Mouse (Mus musculus): ENCODE measurements around the gene Rcan3. TPM values are rescaled to one million over a fixed set of nuclear protein-coding genes. Genes with fewer than 3 reads are reported as not detected.

Gene Rcan3
- total and polyA plus RNA-seq, 3 experiments: 7.8 to 7.9 TPM; not detected in 1

GRCm38 (mm10) chr4:135394666-135395065, 39.0 kb downstream of the Rcan3 start:
- H3K27me3 ChIP-seq (ENCODE audit: control insufficient read depth in 1 of 2, insufficient read depth in 2 of 2, low read length in 2 of 2): no peaks in the 10 kb centered on the region

GRCm38 (mm10) chr4:135393381-135393780, 40.3 kb downstream of the Rcan3 start:
- Histone ChIP-seq H3K9me3 (replicated peaks; ENCODE audit: insufficient read depth, low read length) (no peaks in the 10 kb centered on the region), H3K27ac (ENCODE audit: control insufficient read depth, low read depth, low read length) (no peak overlapping the region), H3K27me3 (ENCODE audit: control insufficient read depth in 1 of 2, insufficient read depth in 2 of 2, low read length in 2 of 2) (no peaks in the 10 kb centered on the region), H3K79me2 (ENCODE audit: control insufficient read depth, insufficient read depth, low read length, poor library complexity) (no peaks in the 10 kb centered on the region), H3K36me3 (ENCODE audit: control insufficient read depth in 1 of 2, insufficient read depth in 2 of 2, low read length in 2 of 2) (no peaks in the 10 kb centered on the region; a peak in 1 of 4 replicates), H3K9ac (ENCODE audit: control insufficient read depth, low read depth, low read length, poor library complexity, severe bottlenecking) (no peak overlapping the region), H3K4me1 (ENCODE audit: control insufficient read depth in 1 of 2, insufficient read depth in 2 of 2, low read length in 2 of 2) (peaks cover 0 to 2% of the 10 kb centered on the region in 2 experiments; a peak in 1 of 4 replicates), H3K4me3 (ENCODE audit: control insufficient read depth in 1 of 2, insufficient read depth in 1 of 2, low read depth in 2 of 2, low read length in 2 of 2) (no peak overlapping the region)
- TF ChIP-seq CHD1 (IDR thresholded peaks at IDR 0.05; ENCODE audit: low read depth, low read length): no peak
- TF ChIP-seq HCFC1 (IDR thresholded peaks at IDR 0.05; ENCODE audit: low read depth, low read length): no peak
- TF ChIP-seq E2F4 (IDR thresholded peaks at IDR 0.05; ENCODE audit: borderline replicate concordance, low read depth, low read length): no peak
- no peak for TF ChIP-seq UBTF (IDR thresholded peaks at IDR 0.05; ENCODE audit: borderline replicate concordance, insufficient read depth, low read depth, low read length)
- no peak for TF ChIP-seq ZNF384 (IDR thresholded peaks at IDR 0.05; ENCODE audit: low read depth, low read length)
- no peak for TF ChIP-seq ZMIZ1 (IDR thresholded peaks at IDR 0.05; ENCODE audit: low read depth, low read length)
- TF ChIP-seq MXI1 (IDR thresholded peaks at IDR 0.05; ENCODE audit: low read depth, low read length): no peak
- no peak for TF ChIP-seq MAFK (IDR thresholded peaks at IDR 0.05; ENCODE audit: borderline replicate concordance, low read depth, low read length)
- TF ChIP-seq TBP (IDR thresholded peaks at IDR 0.05; ENCODE audit: low read depth, low read length): no peak
- TF ChIP-seq MYC (IDR thresholded peaks at IDR 0.05; ENCODE audit: low read depth, low read length): no peak
- no peak for TF ChIP-seq CHD2 (IDR thresholded peaks at IDR 0.05; ENCODE audit: low read length)
- no peak for TF ChIP-seq USF1 (IDR thresholded peaks at IDR 0.05; ENCODE audit: low read depth, low read length)
- TF ChIP-seq RAD21 (IDR thresholded peaks at IDR 0.05; ENCODE audit: low read depth, low read length): no peak
- no peak for TF ChIP-seq POLR2AphosphoS2 (IDR thresholded peaks at IDR 0.05; ENCODE audit: low read length)
- no peak for TF ChIP-seq JUND (IDR thresholded peaks at IDR 0.05; ENCODE audit: low read depth, low read length)
- no peak for DNase-seq (ENCODE audit: low read depth, low spot score)

More at GRCm38 (mm10) chr4:135394666-135395065, 39.0 kb downstream of the Rcan3 start:
- peaks cover 0 to 2% of the 10 kb centered on the region in 2 experiments; a peak in 1 of 4 replicates for H3K4me1 ChIP-seq (ENCODE audit: control insufficient read depth in 1 of 2, insufficient read depth in 2 of 2, low read length in 2 of 2)
- no peak for TF ChIP-seq MYC (IDR thresholded peaks at IDR 0.05; ENCODE audit: low read depth, low read length)
- H3K27ac ChIP-seq (ENCODE audit: control insufficient read depth, low read depth, low read length): no peak overlapping the region
- H3K79me2 ChIP-seq (ENCODE audit: control insufficient read depth, insufficient read depth, low read length, poor library complexity): no peaks in the 10 kb centered on the region
- H3K36me3 ChIP-seq (ENCODE audit: control insufficient read depth in 1 of 2, insufficient read depth in 2 of 2, low read length in 2 of 2): no peaks in the 10 kb centered on the region; a peak in 1 of 4 replicates
- no peak overlapping the region for H3K4me3 ChIP-seq (ENCODE audit: control insufficient read depth in 1 of 2, insufficient read depth in 1 of 2, low read depth in 2 of 2, low read length in 2 of 2)
- H3K9me3 ChIP-seq (replicated peaks; ENCODE audit: insufficient read depth, low read length): no peaks in the 10 kb centered on the region
- H3K9ac ChIP-seq (ENCODE audit: control insufficient read depth, low read depth, low read length, poor library complexity, severe bottlenecking): no peak overlapping the region
- no peak for DNase-seq (ENCODE audit: low read depth, low spot score)

- Histone ChIP-seq H3K36me3 (ENCODE audit: control insufficient read depth in 1 of 2, insufficient read depth in 2 of 2, low read length in 2 of 2) (no peaks in the 10 kb centered on the region; a peak in 1 of 4 replicates), H3K9me3 (replicated peaks; ENCODE audit: insufficient read depth, low read length) (no peaks in the 10 kb centered on the region), H3K27ac (ENCODE audit: control insufficient read depth, low read depth, low read length) (no peak overlapping the region), H3K27me3 (ENCODE audit: control insufficient read depth in 1 of 2, insufficient read depth in 2 of 2, low read length in 2 of 2) (no peaks in the 10 kb centered on the region), H3K4me1 (ENCODE audit: control insufficient read depth in 1 of 2, insufficient read depth in 2 of 2, low read length in 2 of 2) (peaks cover 0 to 2% of the 10 kb centered on the region in 2 experiments; a peak in 1 of 4 replicates), H3K4me3 (ENCODE audit: control insufficient read depth in 1 of 2, insufficient read depth in 1 of 2, low read depth in 2 of 2, low read length in 2 of 2) (no peak overlapping the region), H3K79me2 (ENCODE audit: control insufficient read depth, insufficient read depth, low read length, poor library complexity) (no peaks in the 10 kb centered on the region), H3K9ac (ENCODE audit: control insufficient read depth, low read depth, low read length, poor library complexity, severe bottlenecking) (no peak overlapping the region)
- DNase-seq (ENCODE audit: low read depth, low spot score): no peak
- TF ChIP-seq HCFC1 (IDR thresholded peaks at IDR 0.05; ENCODE audit: low read depth, low read length): no peak
- no peak for TF ChIP-seq SIN3A (IDR thresholded peaks at IDR 0.05; ENCODE audit: low read length)
- no peak for TF ChIP-seq BHLHE40 (IDR thresholded peaks at IDR 0.05; ENCODE audit: borderline replicate concordance, low read depth, low read length)
- no peak for TF ChIP-seq USF2 (IDR thresholded peaks at IDR 0.05; ENCODE audit: borderline replicate concordance in 1 of 2, insufficient read depth in 1 of 2, low read depth in 1 of 2, low read length in 2 of 2)
- TF ChIP-seq RAD21 (IDR thresholded peaks at IDR 0.05; ENCODE audit: low read depth, low read length): no peak
- no peak for TF ChIP-seq ZKSCAN1 (IDR thresholded peaks at IDR 0.05; ENCODE audit: low read depth, low read length)
- TF ChIP-seq KAT2A (conservative IDR thresholded peaks at IDR 0.05; ENCODE audit: low read depth, low read length): no peak
- no peak for TF ChIP-seq POLR2AphosphoS2 (IDR thresholded peaks at IDR 0.05; ENCODE audit: low read length)
- no peak for TF ChIP-seq GATA1 (IDR thresholded peaks at IDR 0.05; ENCODE audit: low read depth, low read length)
- TF ChIP-seq ZNF384 (IDR thresholded peaks at IDR 0.05; ENCODE audit: low read depth, low read length): no peak
- no peak for TF ChIP-seq CHD1 (IDR thresholded peaks at IDR 0.05; ENCODE audit: low read depth, low read length)
These were observed 40.9 kb downstream of the Rcan3 start for GRCm38 (mm10) chr4:135392801-135393200.
